Mouse (Mus musculus): ENCODE measurements around the gene Lmtk2. TPM values are rescaled to one million over a fixed set of nuclear protein-coding genes. Genes with fewer than 3 reads are reported as not detected.

Gene Lmtk2
- polyA plus RNA-seq, 1 experiment from 2014 or later = 10.8 TPM

DNA sequence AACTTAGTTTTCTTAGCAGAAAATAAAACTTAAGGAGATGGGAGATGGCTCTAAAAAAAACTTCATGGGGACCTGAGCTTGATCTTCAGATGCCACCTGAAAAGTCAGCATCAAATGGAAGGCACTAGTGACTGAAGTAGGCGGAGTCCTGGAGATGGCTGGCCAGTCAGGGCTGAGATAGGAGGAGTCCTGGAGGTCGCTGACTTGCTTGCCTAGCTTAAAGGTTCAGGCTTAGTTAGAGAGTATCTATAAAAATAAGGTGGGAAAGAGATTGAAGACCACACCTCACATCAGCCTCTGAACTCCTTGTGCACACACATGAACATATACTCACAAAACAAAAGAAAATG is 15.4 kb downstream of the Lmtk2 start:
- Histone ChIP-seq H3K4me2 (ENCODE audit: low read depth, low read length) (no peak overlapping the region), H3K27ac (ENCODE audit: low read depth, low read length) (no peak overlapping the region), H3K4me1 (ENCODE audit: control insufficient read depth, insufficient read depth, low read length) (no peaks in the 10 kb centered on the region), H3K36me3 (ENCODE audit: control insufficient read depth, insufficient read depth, low read length) (no peaks in the 10 kb centered on the region), H3K9ac (replicated peaks; ENCODE audit: low read depth, low read length) (no peak overlapping the region), H3K27me3 (ENCODE audit: control insufficient read depth, insufficient read depth, low read length) (no peaks in the 10 kb centered on the region), H3K4me3 (ENCODE audit: low read depth, low read length) (no peak overlapping the region), H3K9me3 (ENCODE audit: control insufficient read depth, low read length) (no peaks in the 10 kb centered on the region)
- 74% methylated on average over 2 of the region's 2 CpGs for WGBS
- ATAC-seq (ENCODE audit: low read depth) = no peak

DNA sequence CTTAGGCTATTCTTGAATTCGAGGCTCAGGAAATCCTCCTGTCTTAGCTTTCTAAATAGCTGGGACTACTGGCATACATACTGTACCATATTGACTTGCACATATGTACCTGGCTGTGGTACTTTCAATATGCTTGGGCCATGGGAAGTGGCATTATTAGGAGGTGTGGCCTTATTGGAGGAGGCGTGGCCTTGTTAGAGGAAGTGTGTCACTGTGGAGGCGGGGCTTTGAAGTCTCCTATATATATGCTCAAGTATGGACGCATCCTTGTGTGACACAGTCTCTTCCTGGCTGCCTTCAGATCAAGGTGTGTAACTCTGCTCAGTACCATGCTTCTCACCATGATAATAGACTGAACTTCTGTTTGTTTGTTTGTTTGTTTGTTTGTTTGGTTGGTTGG is 18.0 kb downstream of the Lmtk2 start:
- Histone ChIP-seq H3K4me1 (ENCODE audit: control insufficient read depth, insufficient read depth, low read length) (no peaks in the 10 kb centered on the region), H3K9me3 (ENCODE audit: control insufficient read depth, low read length) (no peaks in the 10 kb centered on the region), H3K36me3 (ENCODE audit: control insufficient read depth, insufficient read depth, low read length) (no peaks in the 10 kb centered on the region), H3K27ac (ENCODE audit: low read depth, low read length) (no peak overlapping the region), H3K4me3 (ENCODE audit: low read depth, low read length) (no peak overlapping the region), H3K4me2 (ENCODE audit: low read depth, low read length) (no peak overlapping the region), H3K9ac (replicated peaks; ENCODE audit: low read depth, low read length) (no peak overlapping the region), H3K27me3 (ENCODE audit: control insufficient read depth, insufficient read depth, low read length) (no peaks in the 10 kb centered on the region)
- WGBS = 98% methylated on average over 4 of the region's 4 CpGs
- no peak for ATAC-seq (ENCODE audit: low read depth)

DNA sequence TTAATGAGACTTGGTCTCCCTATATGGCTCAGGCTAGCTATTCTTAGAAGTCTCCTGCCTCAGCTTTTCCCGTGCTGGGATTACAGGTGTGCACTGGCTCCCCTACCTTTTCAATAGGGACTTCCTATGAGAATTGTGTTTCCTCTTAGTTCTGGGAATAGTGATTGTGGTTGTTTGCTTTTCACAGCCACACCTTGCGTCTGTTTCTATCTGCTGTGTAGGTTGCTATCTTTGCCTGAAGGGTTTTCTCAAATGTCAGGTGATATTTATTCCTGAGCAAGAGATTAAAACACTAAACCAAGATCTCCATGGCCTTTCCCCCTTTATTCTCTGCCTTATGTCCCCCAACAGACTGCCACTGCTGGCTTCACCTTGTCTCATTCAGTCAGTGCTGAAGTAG is 19.1 kb downstream of the Lmtk2 start:
- Histone ChIP-seq H3K9ac (replicated peaks; ENCODE audit: low read depth, low read length) (no peak overlapping the region), H3K27ac (ENCODE audit: low read depth, low read length) (no peak overlapping the region), H3K36me3 (ENCODE audit: control insufficient read depth, insufficient read depth, low read length) (no peaks in the 10 kb centered on the region), H3K27me3 (ENCODE audit: control insufficient read depth, insufficient read depth, low read length) (no peaks in the 10 kb centered on the region), H3K4me3 (ENCODE audit: low read depth, low read length) (no peak overlapping the region), H3K4me2 (ENCODE audit: low read depth, low read length) (no peak overlapping the region), H3K4me1 (ENCODE audit: control insufficient read depth, insufficient read depth, low read length) (no peaks in the 10 kb centered on the region), H3K9me3 (ENCODE audit: control insufficient read depth, low read length) (no peaks in the 10 kb centered on the region)
- 95% methylated on average over 2 of the region's 2 CpGs for WGBS
- ATAC-seq (ENCODE audit: low read depth) = no peak

DNA sequence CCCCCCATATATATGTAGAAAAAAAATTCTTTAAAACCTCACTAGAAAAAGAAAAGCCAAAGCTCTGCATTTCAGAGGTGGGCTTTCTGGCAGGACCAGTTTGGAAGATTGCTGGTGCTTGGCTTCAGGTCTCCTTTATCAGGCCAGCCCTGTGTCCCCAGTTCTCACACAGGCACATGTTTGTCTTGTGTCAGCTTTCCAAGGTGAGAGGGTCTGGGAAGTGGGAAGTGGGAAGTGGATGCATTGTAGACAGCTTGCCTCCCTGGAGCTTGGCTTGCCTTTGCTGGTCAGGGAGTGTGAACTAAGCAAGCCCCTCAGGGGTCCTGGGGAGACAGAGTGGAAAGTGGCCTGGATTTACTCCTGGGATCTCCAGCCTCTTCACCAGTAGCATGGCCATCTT is 21.3 kb downstream of the Lmtk2 start:
- H3K9ac ChIP-seq (replicated peaks; ENCODE audit: low read depth, low read length) = no peak overlapping the region
- H3K27ac ChIP-seq (ENCODE audit: low read depth, low read length) = no peak overlapping the region
- H3K4me1 ChIP-seq (ENCODE audit: control insufficient read depth, insufficient read depth, low read length) = peaks cover 6% of the 10 kb centered on the region
- H3K27me3 ChIP-seq (ENCODE audit: control insufficient read depth, insufficient read depth, low read length) = no peaks in the 10 kb centered on the region
- H3K4me3 ChIP-seq (ENCODE audit: low read depth, low read length) = no peak overlapping the region
- H3K4me2 ChIP-seq (ENCODE audit: low read depth, low read length) = no peak overlapping the region
- no peaks in the 10 kb centered on the region for H3K9me3 ChIP-seq (ENCODE audit: control insufficient read depth, low read length)
- no peak for ATAC-seq (ENCODE audit: low read depth)
- H3K36me3 ChIP-seq (ENCODE audit: control insufficient read depth, insufficient read depth, low read length) = no peaks in the 10 kb centered on the region

DNA sequence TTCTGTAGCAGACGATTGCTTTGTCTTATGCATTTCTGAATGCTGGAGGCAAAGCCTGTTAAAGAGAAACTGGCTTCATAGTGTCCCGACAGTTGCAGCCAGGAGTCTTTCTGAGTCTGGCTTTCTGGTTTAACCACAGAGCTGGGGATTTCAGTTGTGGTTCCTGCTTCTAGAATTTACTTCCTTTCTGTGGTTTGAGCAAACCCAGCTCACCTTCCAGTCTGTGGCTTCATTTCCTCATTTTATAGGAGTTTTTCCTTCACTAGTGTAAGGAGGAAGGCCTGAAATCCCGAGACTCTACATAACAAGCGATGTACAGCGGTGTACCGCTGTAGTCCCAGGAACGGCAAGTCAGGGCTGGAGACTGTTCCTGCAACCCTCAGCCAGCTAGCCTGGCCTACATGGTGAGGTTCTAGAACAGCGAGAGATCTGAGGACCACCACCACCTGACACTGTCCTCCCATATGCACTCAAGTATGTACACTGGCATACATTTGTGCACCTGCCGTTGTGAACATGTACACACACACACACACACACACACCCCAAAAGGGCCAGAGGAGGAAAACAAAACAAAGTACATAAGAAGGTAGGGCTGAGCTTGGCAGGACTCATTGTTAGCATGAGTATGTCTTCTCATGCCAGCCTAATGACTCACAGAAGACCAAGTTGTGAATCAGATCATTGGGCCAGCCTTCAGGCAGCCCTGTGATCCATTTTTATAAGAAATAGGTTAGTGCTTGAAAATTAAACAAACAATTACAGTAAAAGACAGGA is 25.9 kb downstream of the Lmtk2 start:
- whole genome bisulfite sequencing = 82% methylated on average over 9 of the region's 9 CpGs
- no peak for ATAC-seq (ENCODE audit: low read depth)
- no peaks in the 10 kb centered on the region for H3K9me3 ChIP-seq (ENCODE audit: control insufficient read depth, low read length)
- H3K27me3 ChIP-seq (ENCODE audit: control insufficient read depth, insufficient read depth, low read length) = no peaks in the 10 kb centered on the region
- H3K9ac ChIP-seq (replicated peaks; ENCODE audit: low read depth, low read length) = no peak overlapping the region
- H3K36me3 ChIP-seq (ENCODE audit: control insufficient read depth, insufficient read depth, low read length) = no peaks in the 10 kb centered on the region
- H3K4me2 ChIP-seq (ENCODE audit: low read depth, low read length) = no peak overlapping the region
- H3K4me1 ChIP-seq (ENCODE audit: control insufficient read depth, insufficient read depth, low read length) = peaks cover 6% of the 10 kb centered on the region
- no peak overlapping the region for H3K4me3 ChIP-seq (ENCODE audit: low read depth, low read length)
- H3K27ac ChIP-seq (ENCODE audit: low read depth, low read length) = no peak overlapping the region

DNA sequence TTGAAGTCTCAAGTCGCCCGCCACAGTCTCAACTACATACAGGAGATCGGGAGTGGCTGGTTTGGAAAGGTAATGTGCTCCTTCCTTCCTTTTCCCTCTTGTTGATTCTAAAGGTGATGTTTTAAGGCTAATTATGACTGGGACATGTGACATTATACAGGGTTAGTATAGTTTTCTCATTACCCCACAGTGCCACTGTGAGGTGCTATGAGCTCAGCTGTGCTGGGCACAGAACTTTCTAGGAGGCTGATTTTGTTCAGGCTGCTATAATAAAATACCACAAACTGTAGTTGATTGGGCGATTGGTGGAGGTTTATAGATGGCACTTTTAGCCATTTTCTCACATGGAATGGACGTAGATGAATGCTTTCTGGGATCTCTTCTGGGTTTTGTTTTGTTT is 43.3 kb downstream of the Lmtk2 start:
- peaks cover 22% of the 10 kb centered on the region for H3K36me3 ChIP-seq (ENCODE audit: control insufficient read depth, insufficient read depth, low read length)
- no peaks in the 10 kb centered on the region for H3K9me3 ChIP-seq (ENCODE audit: control insufficient read depth, low read length)
- no peak overlapping the region for H3K4me2 ChIP-seq (ENCODE audit: low read depth, low read length)
- no peaks in the 10 kb centered on the region for H3K4me1 ChIP-seq (ENCODE audit: control insufficient read depth, insufficient read depth, low read length)
- no peaks in the 10 kb centered on the region for H3K27me3 ChIP-seq (ENCODE audit: control insufficient read depth, insufficient read depth, low read length)
- H3K4me3 ChIP-seq (ENCODE audit: low read depth, low read length) = no peak overlapping the region
- H3K27ac ChIP-seq (ENCODE audit: low read depth, low read length) = no peak overlapping the region
- no peak overlapping the region for H3K9ac ChIP-seq (replicated peaks; ENCODE audit: low read depth, low read length)
- no peak for ATAC-seq (ENCODE audit: low read depth)
- 96% methylated on average over 5 of the region's 5 CpGs for WGBS

DNA sequence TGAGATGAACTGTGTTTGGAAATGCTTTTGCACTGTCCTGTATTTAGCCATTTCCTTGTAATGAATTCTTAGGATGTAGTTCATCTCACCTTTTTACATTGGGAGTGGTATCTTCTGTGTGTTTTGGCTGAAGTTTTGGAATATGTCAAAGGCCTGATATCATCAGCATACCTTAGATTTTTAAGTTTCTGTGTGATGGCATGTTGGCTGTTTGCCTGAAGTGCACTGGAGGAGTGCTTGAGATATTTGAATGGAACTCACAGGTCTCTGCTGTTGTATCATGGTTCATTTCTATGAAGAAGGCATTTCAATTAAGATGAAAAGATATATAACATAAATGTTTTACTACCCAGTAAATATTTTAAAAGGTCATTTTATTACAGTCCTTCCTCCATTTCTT is 46.7 kb downstream of the Lmtk2 start:
- ATAC-seq (ENCODE audit: low read depth) = no peak

DNA sequence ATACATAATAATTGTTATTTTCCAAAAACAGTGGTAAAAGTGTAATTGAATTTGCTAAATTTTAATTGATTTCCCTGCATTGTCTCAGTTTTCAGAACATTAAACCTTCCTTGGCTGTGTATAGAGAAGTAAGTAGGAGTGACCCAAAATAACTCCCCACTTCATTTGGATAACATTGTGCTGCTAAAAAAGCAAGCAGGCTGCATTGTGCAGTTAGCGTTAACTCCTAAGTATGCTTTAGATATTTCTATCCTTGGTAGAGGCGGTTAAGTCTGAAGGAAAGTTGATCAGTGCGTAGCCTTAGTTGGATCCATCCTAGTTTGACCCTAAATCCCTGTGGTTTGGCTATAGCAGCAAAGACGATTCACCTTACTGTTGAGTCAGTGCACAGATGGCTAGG is 49.3 kb downstream of the Lmtk2 start:
- Histone ChIP-seq H3K4me3 (ENCODE audit: low read depth, low read length) (no peak overlapping the region), H3K9ac (replicated peaks; ENCODE audit: low read depth, low read length) (no peak overlapping the region), H3K36me3 (ENCODE audit: control insufficient read depth, insufficient read depth, low read length) (peaks cover 22% of the 10 kb centered on the region), H3K4me1 (ENCODE audit: control insufficient read depth, insufficient read depth, low read length) (no peaks in the 10 kb centered on the region), H3K9me3 (ENCODE audit: control insufficient read depth, low read length) (no peaks in the 10 kb centered on the region), H3K27ac (ENCODE audit: low read depth, low read length) (no peak overlapping the region), H3K4me2 (ENCODE audit: low read depth, low read length) (no peak overlapping the region), H3K27me3 (ENCODE audit: control insufficient read depth, insufficient read depth, low read length) (no peaks in the 10 kb centered on the region)
- no peak for ATAC-seq (ENCODE audit: low read depth)
- WGBS = 95% methylated on average over 4 of the region's 4 CpGs

More for the DNA sequence above, 46.7 kb downstream of the Lmtk2 start:
- H3K4me1 ChIP-seq (ENCODE audit: control insufficient read depth, insufficient read depth, low read length) = no peaks in the 10 kb centered on the region
- H3K9me3 ChIP-seq (ENCODE audit: control insufficient read depth, low read length) = no peaks in the 10 kb centered on the region
- peaks cover 27% of the 10 kb centered on the region for H3K36me3 ChIP-seq (ENCODE audit: control insufficient read depth, insufficient read depth, low read length)
- no peak overlapping the region for H3K27ac ChIP-seq (ENCODE audit: low read depth, low read length)
- no peak overlapping the region for H3K4me2 ChIP-seq (ENCODE audit: low read depth, low read length)
- H3K27me3 ChIP-seq (ENCODE audit: control insufficient read depth, insufficient read depth, low read length) = no peaks in the 10 kb centered on the region
- no peak overlapping the region for H3K9ac ChIP-seq (replicated peaks; ENCODE audit: low read depth, low read length)
- no peak overlapping the region for H3K4me3 ChIP-seq (ENCODE audit: low read depth, low read length)

DNA sequence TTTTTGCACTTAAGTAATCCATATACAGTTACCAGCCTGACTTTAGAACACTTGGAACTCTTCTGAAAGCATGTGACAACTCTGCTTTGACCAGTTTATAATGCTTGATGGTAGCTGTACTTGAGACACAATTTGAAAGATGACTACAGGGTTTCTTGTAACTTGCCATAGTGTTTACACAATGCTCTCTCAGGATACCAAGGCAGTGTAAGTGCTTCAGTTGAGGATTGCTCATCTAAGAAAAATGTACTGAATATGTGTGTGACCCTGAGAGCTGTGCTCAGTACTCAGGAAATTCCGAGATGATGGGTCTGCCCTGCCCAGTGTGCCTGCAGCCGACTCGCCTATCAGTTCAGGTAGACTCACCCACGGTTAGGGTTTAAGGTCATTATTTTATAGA is 51.0 kb downstream of the Lmtk2 start:
- H3K27me3 ChIP-seq (ENCODE audit: control insufficient read depth, insufficient read depth, low read length) = no peaks in the 10 kb centered on the region
- H3K9ac ChIP-seq (replicated peaks; ENCODE audit: low read depth, low read length) = no peak overlapping the region
- H3K27ac ChIP-seq (ENCODE audit: low read depth, low read length) = no peak overlapping the region
- no peak overlapping the region for H3K4me3 ChIP-seq (ENCODE audit: low read depth, low read length)
- H3K36me3 ChIP-seq (ENCODE audit: control insufficient read depth, insufficient read depth, low read length) = peaks cover 19% of the 10 kb centered on the region
- no peak overlapping the region for H3K4me2 ChIP-seq (ENCODE audit: low read depth, low read length)
- no peaks in the 10 kb centered on the region for H3K9me3 ChIP-seq (ENCODE audit: control insufficient read depth, low read length)
- no peak for ATAC-seq (ENCODE audit: low read depth)
- no peaks in the 10 kb centered on the region for H3K4me1 ChIP-seq (ENCODE audit: control insufficient read depth, insufficient read depth, low read length)
- WGBS = 93% methylated on average over 4 of the region's 4 CpGs

Data from neural tube, embryonic 14.5 days (tissue).